Mouse (Mus musculus) CH12F3 (cell line): ENCODE measurements around the gene Olfr270.

Experiments used
- in situ Hi-C: fragments of 300-500 bp; cut with MboI; formaldehyde crosslinking; loops from 2 replicates; pipeline ENCODE4 v1.14.3; 2020; ENCODE audit warnings: low sequenced_read_pairs

Olfr270 gene

GRCm38 (mm10) chr4:52964247-52964646 lies at the start of gene Olfr270:
Olfr270 (plus strand) TSS chr4:52964547.
- in situ Hi-C loops, result no loop called here

GRCm38 (mm10) chr4:52916659-52917310 lies 47.6 kb upstream of the Olfr270 start:
- in situ Hi-C loops, result no loop called here

GRCm38 (mm10) chr4:52917311-52917688 lies 47.0 kb upstream of the Olfr270 start:
- in situ Hi-C loops, result no loop called here

- in situ Hi-C loops, result no loop called here
Measured at GRCm38 (mm10) chr4:52919078-52919477, 45.3 kb upstream of the Olfr270 start, which contains the start of gene Olfr272. Olfr272 (minus strand) TSS chr4:52919178.

GRCm38 (mm10) chr4:52930480-52930879 lies 33.9 kb upstream of the Olfr270 start:
- in situ Hi-C loops, result no loop called here

GRCm38 (mm10) chr4:52946665-52947064 lies 17.7 kb upstream of the Olfr270 start:
- in situ Hi-C loops, result no loop called here

- in situ Hi-C loops, result no loop called here
Measured at GRCm38 (mm10) chr4:52949005-52949404, 15.3 kb upstream of the Olfr270 start.

GRCm38 (mm10) chr4:52958693-52959092 lies 5.7 kb upstream of the Olfr270 start:
- in situ Hi-C loops, result no loop called here

GRCm38 (mm10) chr4:52985216-52985615 lies 20.9 kb downstream of the Olfr270 start:
- in situ Hi-C loops, result no loop called here

- in situ Hi-C loops, result no loop called here
Measured at GRCm38 (mm10) chr4:52986266-52986665, 21.9 kb downstream of the Olfr270 start.

- in situ Hi-C loops, result no loop called here
Measured at GRCm38 (mm10) chr4:52989248-52989647, 24.9 kb downstream of the Olfr270 start, which contains the start of gene Nipsnap3a. Nipsnap3a (plus strand) TSS chr4:52989272.

- in situ Hi-C loops, result no loop called here
Measured at GRCm38 (mm10) chr4:52999449-52999848, 35.1 kb downstream of the Olfr270 start.

- in situ Hi-C loops, result no loop called here
Measured at GRCm38 (mm10) chr4:53000154-53000553, 35.8 kb downstream of the Olfr270 start.

- in situ Hi-C loops, result no loop called here
Measured at GRCm38 (mm10) chr4:53009183-53009582, 44.8 kb downstream of the Olfr270 start.

- in situ Hi-C loops, result no loop called here
Measured at GRCm38 (mm10) chr4:53009871-53010270, 45.5 kb downstream of the Olfr270 start.

GRCm38 (mm10) chr4:53011732-53012361 lies 47.5 kb downstream of the Olfr270 start, which contains the start of gene Nipsnap3b:
Nipsnap3b (plus strand) TSS chr4:53011880.
- in situ Hi-C loops, result no loop called here

GRCm38 (mm10) chr4:53014421-53014820 lies 50.1 kb downstream of the Olfr270 start:
- in situ Hi-C loops, result no loop called here

GRCm38 (mm10) chr4:53015024-53015423 lies 50.7 kb downstream of the Olfr270 start:
- in situ Hi-C loops, result no loop called here

- in situ Hi-C loops, result no loop called here
Measured at GRCm38 (mm10) chr4:53018392-53018791, 54.0 kb downstream of the Olfr270 start.
